Mouse (Mus musculus) intestine, embryonic 15.5 days (tissue): Measurements from ENCODE around the gene Hmgb1. TPM values are rescaled to one million over a fixed set of nuclear protein-coding genes. Genes with fewer than 3 reads are reported as not detected.
A peak's percentile ranks its signal among the peaks of the same experiment; 100 is the strongest.

Experiments
- ATAC-seq: fragments of 200-750 bp; cut with Nextera tagmentation; 2 replicates; pipeline ENCODE4 v1.8.0; 2017; ENCODE audit warnings: moderate TSS enrichment, moderate library complexity
- H3K27ac ChIP-seq: fragments of 300-500 bp; sonication (generic); 2 replicates; pipeline ENCODE4 v1.5.1; 2015; ENCODE audit warnings: mild to moderate bottlenecking, inconsistent platforms
- H3K27me3 ChIP-seq: fragments of 300-500 bp; sonication (generic); replicated peaks from 2 replicates; pipeline ENCODE4 v1.6.1; 2015; ENCODE audit warnings: inconsistent platforms
- H3K36me3 ChIP-seq: fragments of 300-500 bp; sonication (generic); 2 replicates; pipeline ENCODE4 v1.6.1; 2015; ENCODE audit warnings: inconsistent platforms
- H3K4me1 ChIP-seq: fragments of 300-500 bp; sonication (generic); replicated peaks from 2 replicates; pipeline ENCODE4 v1.6.1; 2015; ENCODE audit warnings: inconsistent platforms
- H3K4me2 ChIP-seq: fragments of 300-500 bp; sonication (generic); replicated peaks from 2 replicates; pipeline ENCODE4 v1.6.1; 2015; ENCODE audit warnings: mild to moderate bottlenecking, inconsistent platforms
- H3K4me3 ChIP-seq: fragments of 300-500 bp; sonication (generic); replicated peaks from 2 replicates; pipeline ENCODE4 v1.5.1; 2015; ENCODE audit warnings: inconsistent platforms
- H3K9ac ChIP-seq: fragments of 300-500 bp; sonication (generic); 2 replicates; pipeline ENCODE4 v1.6.1; 2015; ENCODE audit warnings: inconsistent platforms
- H3K9me3 ChIP-seq: fragments of 300-500 bp; sonication (generic); 2 replicates; pipeline ENCODE4 v1.6.1; 2016; ENCODE audit warnings: inconsistent platforms
- WGBS: fragments of 180-500 bp; shearing (Covaris S2); methylation state at CpG from one replicate; pipeline ENCODE4 v1.1.7; 2015; 5-methylcytosine and 5-hydroxymethylcytosine counted together
- polyA plus RNA-seq: library from polyadenylated mRNA; unstranded; fragments of >200 nt; fragmentation: Nextera tagmentation; extraction: Ambion mirVana; gene quantifications from 2 replicates; pipeline ENCODE4 v1.2.1, GENCODE M21; 2015

Hmgb1 gene
- polyA plus RNA-seq, 1 experiment from 2014 or later, result 1,306 TPM

GRCm38 (mm10) chr5:149067501-149067961, 116.8 kb downstream of the Hmgb1 start:
- WGBS, result 65% methylated on average over 8 of the region's 8 CpGs
- Histone ChIP-seq H3K9me3 (no peaks in the 10 kb centered on the region), H3K9ac (no peak overlapping the region), H3K27ac (no peak overlapping the region), H3K27me3 (no peaks in the 10 kb centered on the region), H3K4me1 (no peaks in the 10 kb centered on the region), H3K36me3 (no peaks in the 10 kb centered on the region), H3K4me3 (no peak overlapping the region), H3K4me2 (no peak overlapping the region)
- ATAC-seq, result no peak

- Histone ChIP-seq H3K27me3 (no peaks in the 10 kb centered on the region), H3K9ac (no peak overlapping the region), H3K27ac (no peak overlapping the region), H3K9me3 (no peaks in the 10 kb centered on the region), H3K4me1 (no peaks in the 10 kb centered on the region), H3K4me2 (no peak overlapping the region), H3K36me3 (no peaks in the 10 kb centered on the region), H3K4me3 (no peak overlapping the region)
- no peak for ATAC-seq
- WGBS, result 93% methylated on average over 1 of the region's 1 CpGs
Measured at GRCm38 (mm10) chr5:149062833-149063232, 121.5 kb downstream of the Hmgb1 start.

GRCm38 (mm10) chr5:149053352-149054168, 130.7 kb downstream of the Hmgb1 start:
- no peaks in the 10 kb centered on the region for H3K9me3 ChIP-seq
- 0 out of 2 replicates have a peak, but pooled peaks cover 2% of the 10 kb centered on the region for H3K36me3 ChIP-seq
- peaks cover 7% of the 10 kb centered on the region; the same call in 1 of the 2 replicates for H3K4me1 ChIP-seq
- H3K27ac ChIP-seq, result peak overlapping the region; percentile 99
- H3K4me3 ChIP-seq, result peak overlapping the region; percentile 85
- peak overlapping the region; percentile 94 for H3K4me2 ChIP-seq
- ATAC-seq, result peak; percentile 61
- H3K9ac ChIP-seq, result peak overlapping the region; percentile 79
- H3K27me3 ChIP-seq, result no peaks in the 10 kb centered on the region
- WGBS, result 3% methylated on average over 34 of the region's 34 CpGs

GRCm38 (mm10) chr5:149052421-149053338, 131.6 kb downstream of the Hmgb1 start:
- WGBS, result under 1% methylated on average over 106 of the region's 110 CpGs
- Histone ChIP-seq H3K4me2 (peak overlapping the region; percentile 94), H3K9me3 (no peaks in the 10 kb centered on the region)

GRCm38 (mm10) chr5:149051571-149052420, 132.5 kb downstream of the Hmgb1 start:
- H3K4me1 ChIP-seq, result peaks cover 7% of the 10 kb centered on the region; the same call in 1 of the 2 replicates
- H3K4me3 ChIP-seq, result peak overlapping the region; percentile 85
- peak overlapping the region; percentile 96 for H3K9ac ChIP-seq
- H3K36me3 ChIP-seq, result peaks cover 4% of the 10 kb centered on the region; the same call in 1 of the 2 replicates
- no peaks in the 10 kb centered on the region for H3K9me3 ChIP-seq
- no peaks in the 10 kb centered on the region for H3K27me3 ChIP-seq
- WGBS, result 0% methylated on average over 77 of the region's 120 CpGs
- peak overlapping the region; percentile 99 for H3K27ac ChIP-seq
- ATAC-seq, result peak; percentile 60
- peak overlapping the region; percentile 72 for H3K4me2 ChIP-seq

More at GRCm38 (mm10) chr5:149052421-149053338, 131.6 kb downstream of the Hmgb1 start:
- peaks cover 7% of the 10 kb centered on the region; the same call in 1 of the 2 replicates for H3K4me1 ChIP-seq
- H3K36me3 ChIP-seq, result 0 out of 2 replicates have a peak, but pooled peaks cover 2% of the 10 kb centered on the region
- H3K27me3 ChIP-seq, result no peaks in the 10 kb centered on the region
- ATAC-seq, result peak; percentile 97
- peak overlapping the region; percentile 96 for H3K9ac ChIP-seq
- peak overlapping the region; percentile 85 for H3K4me3 ChIP-seq
- H3K27ac ChIP-seq, result peak overlapping the region; percentile 99

- Histone ChIP-seq H3K4me1 (peaks cover 7% of the 10 kb centered on the region; the same call in 1 of the 2 replicates), H3K27ac (peak overlapping the region; percentile 99), H3K9ac (peak overlapping the region; percentile 96), H3K4me2 (peak overlapping the region; percentile 72), H3K27me3 (no peaks in the 10 kb centered on the region), H3K36me3 (peaks cover 10% of the 10 kb centered on the region; the same call in 1 of the 2 replicates), H3K9me3 (no peaks in the 10 kb centered on the region), H3K4me3 (peak overlapping the region; percentile 85)
- WGBS, result under 1% methylated on average over 27 of the region's 27 CpGs
- ATAC-seq, result no peak
Measured at GRCm38 (mm10) chr5:149051194-149051570, 133.1 kb downstream of the Hmgb1 start.

- peak overlapping the region; percentile 85 for H3K4me3 ChIP-seq
- H3K4me2 ChIP-seq, result peak overlapping the region; percentile 72
- WGBS, result 10% methylated on average over 10 of the region's 10 CpGs
- peak overlapping the region; percentile 96 for H3K9ac ChIP-seq
- ATAC-seq, result no peak
- no peaks in the 10 kb centered on the region for H3K9me3 ChIP-seq
- H3K27ac ChIP-seq, result peak overlapping the region; percentile 99
- peaks cover 11% of the 10 kb centered on the region for H3K36me3 ChIP-seq
- peaks cover 7% of the 10 kb centered on the region; the same call in 1 of the 2 replicates for H3K4me1 ChIP-seq
- H3K27me3 ChIP-seq, result no peaks in the 10 kb centered on the region
Measured at GRCm38 (mm10) chr5:149050588-149051160, 133.6 kb downstream of the Hmgb1 start.

- no peak for ATAC-seq
- H3K9ac ChIP-seq, result no peak overlapping the region
- no peaks in the 10 kb centered on the region for H3K9me3 ChIP-seq
- H3K4me2 ChIP-seq, result no peak overlapping the region
- 74% methylated on average over 3 of the region's 3 CpGs for WGBS
- no peak overlapping the region for H3K4me3 ChIP-seq
- H3K4me1 ChIP-seq, result peaks cover 7% of the 10 kb centered on the region; the same call in 1 of the 2 replicates
- H3K27ac ChIP-seq, result no peak overlapping the region
- H3K36me3 ChIP-seq, result peaks cover 13% of the 10 kb centered on the region
- H3K27me3 ChIP-seq, result no peaks in the 10 kb centered on the region
Measured at GRCm38 (mm10) chr5:149049435-149049834, 134.9 kb downstream of the Hmgb1 start.

GRCm38 (mm10) chr5:149048961-149049360, 135.3 kb downstream of the Hmgb1 start:
- Histone ChIP-seq H3K27me3 (no peaks in the 10 kb centered on the region), H3K9me3 (no peaks in the 10 kb centered on the region), H3K4me1 (peaks cover 6% of the 10 kb centered on the region; the same call in 1 of the 2 replicates), H3K36me3 (peaks cover 13% of the 10 kb centered on the region), H3K4me3 (no peak overlapping the region), H3K27ac (no peak overlapping the region), H3K9ac (no peak overlapping the region), H3K4me2 (no peak overlapping the region)
- no peak for ATAC-seq
- WGBS, result 84% methylated on average over 1 of the region's 1 CpGs

GRCm38 (mm10) chr5:149046650-149047049, 137.6 kb downstream of the Hmgb1 start:
- ATAC-seq, result no peak
- H3K9ac ChIP-seq, result no peak overlapping the region
- no peak overlapping the region for H3K4me2 ChIP-seq
- WGBS, result 85% methylated on average over 9 of the region's 9 CpGs
- H3K36me3 ChIP-seq, result peaks cover 13% of the 10 kb centered on the region
- H3K4me3 ChIP-seq, result no peak overlapping the region
- no peaks in the 10 kb centered on the region for H3K9me3 ChIP-seq
- H3K4me1 ChIP-seq, result no peaks in the 10 kb centered on the region
- no peak overlapping the region for H3K27ac ChIP-seq
- no peaks in the 10 kb centered on the region for H3K27me3 ChIP-seq

GRCm38 (mm10) chr5:149045470-149046085, 138.7 kb downstream of the Hmgb1 start:
- ATAC-seq, result no peak
- Histone ChIP-seq H3K4me1 (no peaks in the 10 kb centered on the region), H3K27ac (no peak overlapping the region), H3K4me3 (no peak overlapping the region), H3K9me3 (no peaks in the 10 kb centered on the region), H3K4me2 (no peak overlapping the region), H3K36me3 (peaks cover 13% of the 10 kb centered on the region), H3K9ac (no peak overlapping the region), H3K27me3 (no peaks in the 10 kb centered on the region)
- 83% methylated on average over 9 of the region's 9 CpGs for WGBS
